Mouse (Mus musculus): Measurements from ENCODE around the gene Med7. TPM values are rescaled to one million over a fixed set of nuclear protein-coding genes. Genes with fewer than 3 reads are reported as not detected.
A peak's percentile ranks its signal among the peaks of the same experiment; 100 is the strongest.

Gene Med7
- 49.1 and 50.9 TPM in 2 replicates for polyA plus RNA-seq (2011; ENCODE audit: insufficient read length, low read depth, missing spikeins)

DNA sequence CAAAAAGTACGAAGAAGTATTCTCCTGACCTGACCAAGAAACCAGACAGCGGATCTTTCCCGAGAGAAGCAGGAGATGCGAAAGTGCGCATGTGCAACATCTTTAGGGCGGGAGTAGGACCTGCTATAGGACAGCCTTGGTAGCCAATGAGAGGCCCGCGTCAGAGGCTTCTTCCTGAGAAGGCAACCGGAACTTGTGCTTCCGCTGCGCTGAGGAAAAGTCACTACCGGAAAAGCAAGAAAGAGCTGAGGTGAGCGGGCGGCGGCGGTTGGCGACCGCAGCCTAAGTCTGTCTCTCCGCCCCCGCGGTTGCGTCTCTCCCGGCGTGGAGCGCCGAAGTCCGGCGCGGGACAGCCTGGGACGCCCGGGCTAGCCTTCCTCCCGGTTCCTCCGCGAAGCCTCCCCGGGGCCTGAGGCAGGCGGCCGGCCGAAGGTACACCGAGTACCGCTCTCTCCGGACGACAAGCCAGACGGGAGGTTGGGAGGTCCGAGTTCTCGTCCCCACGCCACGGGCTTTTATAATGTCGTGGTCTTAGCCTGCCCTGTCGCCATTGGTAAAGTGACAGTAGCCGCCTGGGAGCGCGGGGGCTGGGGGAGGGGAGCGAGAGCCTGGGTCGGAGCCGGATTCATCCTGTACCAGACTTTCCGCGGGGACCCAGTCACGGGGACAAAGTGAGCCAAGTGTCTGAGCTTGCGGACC lies at the start of gene Med7:
TSS of gene Med7 (plus strand) at position 166 of the 699 bp plus-strand sequence.
- Histone ChIP-seq H3K4me1 (ENCODE audit: control insufficient read depth, insufficient read depth, low read length) (no peaks in the 10 kb centered on the region), H3K4me3 (ENCODE audit: insufficient read depth, low read length) (peak within 1 kb of the TSS; percentile 87), H3K27ac (ENCODE audit: insufficient read depth, low read length) (peak within 1 kb of the TSS; percentile 83)
- TF ChIP-seq POLR2A (IDR thresholded peaks at IDR 0.05; ENCODE audit: low read depth, low read length) (peak; percentile 81), CTCF (IDR thresholded peaks at IDR 0.05; ENCODE audit: borderline replicate concordance, insufficient read depth, low read length) (no peak)

DNA sequence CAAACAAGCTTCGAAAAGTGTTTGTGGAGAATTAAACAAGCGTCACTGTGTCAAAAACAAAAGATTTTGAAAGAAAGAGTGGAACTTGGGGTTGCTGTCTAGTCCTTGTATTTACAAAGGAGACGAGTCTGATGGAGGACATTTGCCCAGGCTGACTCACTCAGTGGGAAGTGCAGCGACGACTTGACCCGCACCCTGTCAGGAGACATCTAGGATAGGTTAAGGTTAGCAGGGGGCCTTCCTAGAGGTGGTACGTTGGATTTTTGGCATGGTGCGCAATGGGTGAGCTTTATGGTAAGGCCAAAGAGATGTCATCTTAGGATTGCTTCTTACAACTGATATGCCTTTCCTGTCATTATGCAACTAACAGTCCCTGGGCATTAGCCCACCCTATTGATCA lies 49.7 kb upstream of the Med7 start:
- Histone ChIP-seq H3K4me1 (ENCODE audit: control insufficient read depth, insufficient read depth, low read length) (no peaks in the 10 kb centered on the region), H3K27ac (ENCODE audit: insufficient read depth, low read length) (no peak overlapping the region), H3K4me3 (ENCODE audit: insufficient read depth, low read length) (no peak overlapping the region)
- no peak for TF ChIP-seq POLR2A (IDR thresholded peaks at IDR 0.05; ENCODE audit: low read depth, low read length)

GRCm38 (mm10) chr11:46388438-46388837 lies 48.3 kb upstream of the Med7 start:
- no peaks in the 10 kb centered on the region for H3K4me1 ChIP-seq (ENCODE audit: control insufficient read depth, insufficient read depth, low read length)
- H3K4me3 ChIP-seq (ENCODE audit: insufficient read depth, low read length), result no peak overlapping the region
- H3K27ac ChIP-seq (ENCODE audit: insufficient read depth, low read length), result no peak overlapping the region
- no peak for TF ChIP-seq POLR2A (IDR thresholded peaks at IDR 0.05; ENCODE audit: low read depth, low read length)
- no peak for TF ChIP-seq CTCF (IDR thresholded peaks at IDR 0.05; ENCODE audit: borderline replicate concordance, insufficient read depth, low read length)

GRCm38 (mm10) chr11:46389336-46390117 lies 47.2 kb upstream of the Med7 start, which contains the start of gene Itk:
Itk (minus strand) TSS chr11:46389515.
- Histone ChIP-seq H3K27ac (ENCODE audit: insufficient read depth, low read length) (no peak within 1 kb of the TSS), H3K4me1 (ENCODE audit: control insufficient read depth, insufficient read depth, low read length) (no peaks in the 10 kb centered on the region), H3K4me3 (ENCODE audit: insufficient read depth, low read length) (no peak within 1 kb of the TSS)
- no peak for TF ChIP-seq POLR2A (IDR thresholded peaks at IDR 0.05; ENCODE audit: low read depth, low read length)
- TF ChIP-seq CTCF (IDR thresholded peaks at IDR 0.05; ENCODE audit: borderline replicate concordance, insufficient read depth, low read length), result no peak

DNA sequence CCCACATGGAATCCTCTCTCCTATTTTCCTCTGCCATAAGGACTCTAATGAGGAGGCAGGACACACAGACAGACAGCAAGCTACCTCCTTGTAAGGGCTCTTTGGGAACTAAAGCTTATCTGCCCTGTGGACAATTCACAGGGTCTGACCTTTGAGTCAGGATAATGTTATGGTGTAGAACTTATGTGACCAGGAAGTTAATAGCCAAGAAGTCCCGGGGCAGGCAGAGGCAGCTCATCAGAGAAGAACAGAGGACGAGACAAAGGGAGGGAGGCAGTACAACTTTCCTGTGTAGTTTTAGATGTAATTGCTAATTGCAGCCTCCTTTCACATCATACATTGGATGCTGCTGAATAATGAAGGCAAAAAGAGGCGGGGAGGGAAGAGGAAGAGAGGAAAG lies 46.1 kb upstream of the Med7 start:
- TF ChIP-seq CTCF (IDR thresholded peaks at IDR 0.05; ENCODE audit: borderline replicate concordance, insufficient read depth, low read length) (no peak), POLR2A (IDR thresholded peaks at IDR 0.05; ENCODE audit: low read depth, low read length) (no peak)
- no peaks in the 10 kb centered on the region for H3K4me1 ChIP-seq (ENCODE audit: control insufficient read depth, insufficient read depth, low read length)
- no peak overlapping the region for H3K27ac ChIP-seq (ENCODE audit: insufficient read depth, low read length)
- H3K4me3 ChIP-seq (ENCODE audit: insufficient read depth, low read length), result no peak overlapping the region

- H3K4me3 ChIP-seq (ENCODE audit: insufficient read depth, low read length), result no peak overlapping the region
- H3K4me1 ChIP-seq (ENCODE audit: control insufficient read depth, insufficient read depth, low read length), result no peaks in the 10 kb centered on the region
- H3K27ac ChIP-seq (ENCODE audit: insufficient read depth, low read length), result no peak overlapping the region
- TF ChIP-seq POLR2A (IDR thresholded peaks at IDR 0.05; ENCODE audit: low read depth, low read length), result no peak
- TF ChIP-seq CTCF (IDR thresholded peaks at IDR 0.05; ENCODE audit: borderline replicate concordance, insufficient read depth, low read length), result no peak
Measured at GRCm38 (mm10) chr11:46392890-46393289, 43.8 kb upstream of the Med7 start.

DNA sequence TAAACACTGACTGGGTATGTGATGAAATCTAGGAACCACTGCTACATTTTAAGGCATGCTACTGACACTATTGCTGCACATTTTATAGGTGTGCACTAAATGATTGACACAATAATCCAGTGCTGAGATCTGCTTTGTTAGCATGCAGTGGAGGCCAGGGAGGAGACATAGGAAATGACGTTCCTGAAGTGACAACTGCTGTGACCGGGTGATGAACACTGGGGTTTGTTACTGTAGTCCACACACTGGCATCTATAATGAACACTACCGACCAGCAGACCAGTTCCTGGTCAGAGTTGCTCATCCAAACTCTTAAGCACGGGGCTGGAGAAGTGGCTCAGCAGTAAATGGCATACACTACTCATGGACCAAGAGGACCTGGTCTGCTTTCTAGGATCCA lies 43.3 kb upstream of the Med7 start:
- TF ChIP-seq POLR2A (IDR thresholded peaks at IDR 0.05; ENCODE audit: low read depth, low read length), result no peak
- no peak for TF ChIP-seq CTCF (IDR thresholded peaks at IDR 0.05; ENCODE audit: borderline replicate concordance, insufficient read depth, low read length)
- H3K4me1 ChIP-seq (ENCODE audit: control insufficient read depth, insufficient read depth, low read length), result no peaks in the 10 kb centered on the region
- H3K4me3 ChIP-seq (ENCODE audit: insufficient read depth, low read length), result no peak overlapping the region
- no peak overlapping the region for H3K27ac ChIP-seq (ENCODE audit: insufficient read depth, low read length)

- Histone ChIP-seq H3K4me3 (ENCODE audit: insufficient read depth, low read length) (no peak overlapping the region), H3K27ac (ENCODE audit: insufficient read depth, low read length) (no peak overlapping the region), H3K4me1 (ENCODE audit: control insufficient read depth, insufficient read depth, low read length) (no peaks in the 10 kb centered on the region)
- TF ChIP-seq POLR2A (IDR thresholded peaks at IDR 0.05; ENCODE audit: low read depth, low read length), result no peak
- TF ChIP-seq CTCF (IDR thresholded peaks at IDR 0.05; ENCODE audit: borderline replicate concordance, insufficient read depth, low read length), result no peak
Measured at GRCm38 (mm10) chr11:46395088-46395487, 41.6 kb upstream of the Med7 start.

- H3K4me3 ChIP-seq (ENCODE audit: insufficient read depth, low read length), result no peak overlapping the region
- TF ChIP-seq POLR2A (IDR thresholded peaks at IDR 0.05; ENCODE audit: low read depth, low read length) (no peak), CTCF (IDR thresholded peaks at IDR 0.05; ENCODE audit: borderline replicate concordance, insufficient read depth, low read length) (no peak)
- no peaks in the 10 kb centered on the region for H3K4me1 ChIP-seq (ENCODE audit: control insufficient read depth, insufficient read depth, low read length)
- H3K27ac ChIP-seq (ENCODE audit: insufficient read depth, low read length), result no peak overlapping the region
Measured at GRCm38 (mm10) chr11:46395698-46396097, 41.0 kb upstream of the Med7 start.

All from embryonic fibroblast, embryonic 13.5 days (primary cell).